Mouse (Mus musculus) myocyte (in vitro differentiated cells): ENCODE data around the gene Tssk4. TPM values are rescaled to one million over a fixed set of nuclear protein-coding genes. Genes with fewer than 3 reads are reported as not detected.

Experiments used
- H3K27me3 ChIP-seq: one replicate; pipeline ENCODE4 v1.6.1; 2011; ENCODE audit not compliant: control insufficient read depth, insufficient read depth, insufficient read length
- H3K36me3 ChIP-seq: one replicate; pipeline ENCODE4 v1.6.1; 2011; ENCODE audit not compliant: control insufficient read depth, insufficient read depth
- H3K4me2 ChIP-seq: one replicate; pipeline ENCODE4 v1.6.1; 2011; ENCODE audit warnings: low read depth, control low read depth
- H3K4me3 ChIP-seq: one replicate; pipeline ENCODE4 v1.5.1; 2011; ENCODE audit warnings: mild to moderate bottlenecking, control low read depth, moderate library complexity
- H3K79me2 ChIP-seq: one replicate; pipeline ENCODE4 v1.6.1; 2011; ENCODE audit not compliant: control insufficient read depth, insufficient read depth
- H3ac ChIP-seq: one replicate; pipeline ENCODE4 v1.6.1; 2011; ENCODE audit not compliant: control insufficient read depth, insufficient read length
- CEBPB ChIP-seq: IDR thresholded peaks from 2 replicates; pipeline ENCODE4 v1.6.1; 2011; ENCODE audit warnings: mild to moderate bottlenecking, moderate library complexity; ENCODE audit not compliant: poor library complexity, insufficient read depth, severe bottlenecking
- E2F4 ChIP-seq: IDR thresholded peaks from one replicate; pipeline ENCODE4 v1.6.1; 2011; ENCODE audit warnings: mild to moderate bottlenecking, control low read depth, moderate library complexity; ENCODE audit not compliant: insufficient read depth
- MAX ChIP-seq: IDR thresholded peaks from one replicate; pipeline ENCODE4 v1.6.1; 2011; ENCODE audit warnings: low read depth, mild to moderate bottlenecking, control low read depth
- MYOD1 ChIP-seq, 3 experiments: IDR thresholded peaks; one replicate each; pipeline ENCODE4 v1.6.1; 2011; ENCODE audit warnings: control low read depth in 2 of 3, low read depth in 2 of 3, mild to moderate bottlenecking in 2 of 3, moderate library complexity in 1 of 3; ENCODE audit not compliant: insufficient read length in 2 of 3, control insufficient read depth in 1 of 3
- MYOG ChIP-seq, 3 experiments: IDR thresholded peaks; one replicate each; pipeline ENCODE4 v1.6.1; 2011; ENCODE audit warnings: control low read depth in 2 of 3, low read depth in 2 of 3, mild to moderate bottlenecking in 2 of 3; ENCODE audit not compliant: insufficient read length in 2 of 3, control insufficient read depth in 1 of 3, insufficient read depth in 1 of 3
- POLR2A ChIP-seq: IDR thresholded peaks from one replicate; pipeline ENCODE4 v1.6.1; 2011; ENCODE audit warnings: low read depth, mild to moderate bottlenecking, control low read depth, moderate library complexity; ENCODE audit not compliant: insufficient read length
- POLR2AphosphoS2 ChIP-seq: IDR thresholded peaks from one replicate; pipeline ENCODE4 v1.6.1; 2011; ENCODE audit warnings: low read depth, control low read depth; ENCODE audit not compliant: insufficient read length
- REST ChIP-seq: IDR thresholded peaks from one replicate; pipeline ENCODE4 v1.6.1; 2011; ENCODE audit warnings: mild to moderate bottlenecking, control low read depth, moderate library complexity; ENCODE audit not compliant: insufficient read depth, insufficient read length
- SRF ChIP-seq: IDR thresholded peaks from one replicate; pipeline ENCODE4 v1.6.1; 2011; ENCODE audit warnings: low read depth; ENCODE audit not compliant: control insufficient read depth, insufficient read length
- TCF12 ChIP-seq: IDR thresholded peaks from one replicate; pipeline ENCODE4 v1.6.1; 2011; ENCODE audit warnings: mild to moderate bottlenecking, control low read depth; ENCODE audit not compliant: poor library complexity, insufficient read depth, severe bottlenecking
- TCF3 ChIP-seq: IDR thresholded peaks from one replicate; pipeline ENCODE4 v1.6.1; 2011; ENCODE audit warnings: low read depth, control low read depth; ENCODE audit not compliant: insufficient read length
- USF1 ChIP-seq: IDR thresholded peaks from one replicate; pipeline ENCODE4 v1.6.1; 2011; ENCODE audit warnings: low read depth, mild to moderate bottlenecking, control low read depth, moderate library complexity
- polyA plus RNA-seq: library from polyadenylated mRNA; unstranded; fragments of >200 nt; fragmentation: generic; extraction: Trizol; gene quantifications from one replicate; pipeline ENCODE4 v1.2.1, GENCODE M21; 2012; ENCODE audit warnings: missing spikeins

Gene Tssk4
- polyA plus RNA-seq, 1 experiment, result 0.18 TPM

- Histone ChIP-seq H3ac (no peak overlapping the region), H3K27me3 (no peaks in the 10 kb centered on the region), H3K79me2 (no peaks in the 10 kb centered on the region), H3K4me3 (no peak overlapping the region), H3K36me3 (no peaks in the 10 kb centered on the region), H3K4me2 (no peak overlapping the region)
- no peak for TF ChIP-seq USF1
- no peak for TF ChIP-seq POLR2A
- TF ChIP-seq E2F4, result no peak
- no peak for TF ChIP-seq TCF12
- no peak for TF ChIP-seq MYOG (IDR thresholded peaks at IDR 0.05; ENCODE audit: control insufficient read depth in 1 of 3, insufficient read depth in 1 of 3, insufficient read length in 2 of 3, low read depth in 2 of 3)
- no peak for TF ChIP-seq SRF
- TF ChIP-seq POLR2AphosphoS2, result no peak
- no peak for TF ChIP-seq TCF3
- no peak for TF ChIP-seq REST
- TF ChIP-seq CEBPB, result no peak
- no peak for TF ChIP-seq MAX
Observed at GRCm38 (mm10) chr14:55618486-55619195, 31.3 kb upstream of the Tssk4 start.

GRCm38 (mm10) chr14:55628077-55628827 lies 21.7 kb upstream of the Tssk4 start:
- Histone ChIP-seq H3ac (no peak overlapping the region), H3K27me3 (no peaks in the 10 kb centered on the region), H3K4me3 (no peak overlapping the region), H3K36me3 (peaks cover 16% of the 10 kb centered on the region), H3K4me2 (no peak overlapping the region), H3K79me2 (no peaks in the 10 kb centered on the region)
- TF ChIP-seq MYOD1 (IDR thresholded peaks at IDR 0.05; ENCODE audit: control insufficient read depth in 1 of 3, insufficient read length in 2 of 3, low read depth in 2 of 3) (no peak), TCF12 (no peak)

GRCm38 (mm10) chr14:55629312-55629711 lies 20.7 kb upstream of the Tssk4 start:
- peaks cover 24% of the 10 kb centered on the region for H3K36me3 ChIP-seq
- H3K27me3 ChIP-seq, result no peaks in the 10 kb centered on the region
- no peak overlapping the region for H3K4me3 ChIP-seq
- H3K79me2 ChIP-seq, result no peaks in the 10 kb centered on the region
- TF ChIP-seq POLR2AphosphoS2 (no peak), MYOG (IDR thresholded peaks at IDR 0.05; ENCODE audit: control insufficient read depth in 1 of 3, insufficient read depth in 1 of 3, insufficient read length in 2 of 3, low read depth in 2 of 3) (no peak), TCF12 (no peak), MAX (no peak), MYOD1 (IDR thresholded peaks at IDR 0.05; ENCODE audit: control insufficient read depth in 1 of 3, insufficient read length in 2 of 3, low read depth in 2 of 3) (no peak), USF1 (no peak), REST (no peak), SRF (no peak), POLR2A (no peak), CEBPB (no peak)
- H3K4me2 ChIP-seq, result no peak overlapping the region
- H3ac ChIP-seq, result no peak overlapping the region

GRCm38 (mm10) chr14:55634874-55635522 lies 15.0 kb upstream of the Tssk4 start:
- Histone ChIP-seq H3K36me3 (peaks cover 18% of the 10 kb centered on the region), H3K27me3 (no peaks in the 10 kb centered on the region), H3K4me2 (peak overlapping the region; percentile 90), H3K79me2 (peaks cover 3% of the 10 kb centered on the region), H3ac (peak overlapping the region; percentile 30), H3K4me3 (peak overlapping the region; percentile 77)
- TF ChIP-seq MYOD1 (IDR thresholded peaks at IDR 0.05; ENCODE audit: control insufficient read depth in 1 of 3, insufficient read length in 2 of 3, low read depth in 2 of 3), result peak; percentile 64 to 87 (median 86)
- no peak for TF ChIP-seq MYOG (IDR thresholded peaks at IDR 0.05; ENCODE audit: control insufficient read depth in 1 of 3, insufficient read depth in 1 of 3, insufficient read length in 2 of 3, low read depth in 2 of 3)
- no peak for TF ChIP-seq POLR2A
- no peak for TF ChIP-seq REST
- no peak for TF ChIP-seq TCF3
- TF ChIP-seq TCF12, result no peak
- TF ChIP-seq E2F4, result no peak
- TF ChIP-seq CEBPB, result no peak
